Mouse (Mus musculus): ENCODE data around the gene Dip2a.

The Dip2a gene

DNA sequence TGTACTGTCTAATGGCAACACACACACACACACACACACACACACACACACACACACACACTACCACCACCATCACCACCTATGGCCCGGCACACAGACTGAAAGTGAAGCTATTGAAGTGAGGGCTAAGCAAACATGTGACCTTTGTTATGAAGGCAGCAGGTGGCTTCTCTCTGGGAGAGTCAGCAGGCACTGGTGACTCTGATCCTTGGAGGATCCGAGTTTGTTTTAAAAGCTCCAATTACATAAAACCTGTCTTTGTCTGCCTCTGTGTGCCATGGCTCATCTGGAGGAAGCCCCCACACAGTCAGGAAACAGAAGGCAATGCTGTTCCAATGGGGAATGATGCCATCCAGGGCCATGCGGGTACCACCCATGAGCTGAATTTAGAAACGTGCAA, 98.5 kb downstream of the Dip2a start:
- no peak for DNase-seq (ENCODE audit: low spot score in 2 of 2)

DNA sequence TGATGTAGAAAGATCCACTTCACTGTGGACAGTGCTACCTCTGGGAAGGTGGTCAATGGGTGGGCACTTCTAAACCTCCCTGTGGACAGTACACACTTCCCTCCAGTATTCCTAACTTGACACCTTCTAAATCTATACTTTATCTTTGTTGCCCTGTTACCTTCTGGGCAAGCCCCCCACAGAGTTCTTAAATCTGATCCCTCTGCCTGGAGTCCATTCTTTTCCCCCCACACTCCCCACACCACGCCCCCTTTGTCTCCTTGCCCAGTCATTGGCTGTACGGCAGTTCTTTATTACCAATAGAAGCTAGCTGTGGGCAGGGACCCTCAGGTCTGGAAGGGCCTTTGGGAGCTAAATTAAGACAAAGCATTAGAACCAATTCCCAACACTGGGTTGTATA, 100.0 kb downstream of the Dip2a start:
- DNase-seq (ENCODE audit: low spot score in 2 of 2) = no peak

DNA sequence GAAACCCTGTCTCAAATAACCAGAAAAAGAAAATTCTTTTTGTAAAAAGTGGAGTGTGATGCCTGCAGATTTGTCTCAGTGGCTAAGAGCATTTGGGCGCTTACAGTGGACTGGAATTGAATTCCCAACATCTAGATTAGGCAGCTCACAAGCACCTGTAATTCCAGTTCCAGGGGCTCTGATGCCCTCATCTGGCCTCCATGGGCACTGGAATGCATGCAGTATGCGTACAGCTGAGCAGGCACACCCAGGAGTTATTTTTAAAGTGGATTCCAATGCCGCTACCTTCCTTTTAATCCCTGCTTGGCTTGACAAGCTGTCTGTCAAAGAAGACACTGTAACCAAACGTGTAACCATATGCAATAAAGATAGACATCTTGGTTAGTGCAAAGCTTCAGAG, 105.7 kb downstream of the Dip2a start:
- DNase-seq (ENCODE audit: low spot score in 2 of 2) = no peak

DNA sequence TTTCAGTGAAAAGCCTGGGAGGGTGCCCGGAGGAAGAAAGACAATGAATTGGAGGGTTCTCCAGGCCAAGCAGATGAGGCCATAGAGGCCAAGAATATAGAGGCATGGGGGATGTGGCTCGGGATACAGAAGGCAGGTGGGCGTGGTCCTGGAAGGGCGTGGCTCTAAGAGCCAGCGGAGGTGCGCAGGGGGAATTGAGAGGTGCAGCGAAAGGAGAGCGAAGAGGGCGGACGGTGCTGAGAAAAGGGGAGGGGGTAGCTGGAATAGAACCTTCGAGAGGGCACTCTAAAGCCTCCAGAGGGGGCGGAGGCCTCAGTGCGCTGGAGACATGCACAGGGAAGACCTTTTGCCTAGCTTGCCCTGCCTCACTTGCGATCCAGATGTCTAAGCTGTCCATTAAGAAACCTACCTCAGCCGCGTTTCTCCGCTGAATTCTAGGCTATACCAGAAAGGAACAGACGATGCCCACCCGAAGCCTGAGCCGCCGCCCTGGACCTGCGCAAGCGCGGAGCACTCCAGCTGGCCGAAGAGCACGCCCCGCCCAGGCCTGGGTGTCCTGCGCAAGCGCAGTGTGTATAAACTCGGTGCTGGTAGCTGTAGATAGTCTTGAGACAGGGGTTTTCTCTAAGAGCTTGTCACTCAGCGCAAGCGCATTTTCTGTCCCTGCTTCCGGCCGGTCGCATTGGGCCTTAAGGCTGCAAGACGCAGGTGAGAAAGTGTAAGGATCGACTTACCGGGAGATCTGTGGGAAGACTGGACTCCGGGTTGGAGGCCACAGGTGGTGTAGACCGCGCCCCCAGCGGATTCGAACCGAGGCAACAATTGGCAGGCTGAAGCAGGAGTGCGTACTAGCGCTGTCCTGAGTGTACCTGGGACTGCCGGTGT, 107.5 kb downstream of the Dip2a start, which contains the start of gene Prmt2:
TSS of gene Prmt2 (minus strand) at position 525 of the 885 bp plus-strand sequence.
- peak; percentile 86 to 90 for DNase-seq (ENCODE audit: low spot score in 2 of 2)

DNA sequence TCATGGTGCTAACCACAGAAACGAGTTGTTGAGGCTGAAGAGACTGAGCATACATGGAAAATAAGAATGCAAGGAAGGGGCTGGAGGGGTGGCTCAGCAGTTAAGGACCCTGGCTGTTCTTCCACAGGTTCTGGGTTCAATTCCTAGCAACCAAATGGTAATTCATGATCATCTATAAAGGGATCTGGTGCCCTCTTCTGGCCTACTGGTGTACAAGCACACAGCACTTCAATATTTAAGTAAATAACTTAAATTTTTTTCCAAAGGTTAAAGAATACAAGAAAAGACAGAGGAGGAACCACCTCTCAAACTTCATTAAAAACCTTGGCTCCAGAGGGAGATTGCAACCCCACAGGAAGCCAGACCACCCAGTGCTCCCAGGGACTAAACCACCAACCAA, 115.5 kb downstream of the Dip2a start:
- DNase-seq (ENCODE audit: low spot score in 2 of 2) = no peak

DNA sequence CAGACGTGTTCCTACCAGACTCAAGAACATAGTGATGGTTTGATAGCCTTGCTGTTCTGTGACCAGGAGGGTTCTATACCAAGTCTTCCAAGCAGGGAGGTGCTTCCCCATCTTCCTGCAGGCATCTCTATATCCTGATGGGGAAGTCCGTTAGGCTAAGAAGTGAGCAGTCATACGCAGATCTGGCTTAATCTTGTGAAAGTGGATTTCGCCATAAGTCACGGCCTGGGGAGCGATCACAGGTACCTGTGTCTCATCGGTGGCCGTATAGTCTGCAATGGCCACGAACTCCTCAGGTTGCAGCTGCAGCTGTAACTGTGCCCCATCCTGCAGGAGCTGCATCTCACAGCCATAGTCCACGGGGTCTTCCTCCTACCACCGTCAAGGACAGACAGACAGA, 119.1 kb downstream of the Dip2a start:
- DNase-seq (ENCODE audit: low spot score in 2 of 2) = no peak

DNA sequence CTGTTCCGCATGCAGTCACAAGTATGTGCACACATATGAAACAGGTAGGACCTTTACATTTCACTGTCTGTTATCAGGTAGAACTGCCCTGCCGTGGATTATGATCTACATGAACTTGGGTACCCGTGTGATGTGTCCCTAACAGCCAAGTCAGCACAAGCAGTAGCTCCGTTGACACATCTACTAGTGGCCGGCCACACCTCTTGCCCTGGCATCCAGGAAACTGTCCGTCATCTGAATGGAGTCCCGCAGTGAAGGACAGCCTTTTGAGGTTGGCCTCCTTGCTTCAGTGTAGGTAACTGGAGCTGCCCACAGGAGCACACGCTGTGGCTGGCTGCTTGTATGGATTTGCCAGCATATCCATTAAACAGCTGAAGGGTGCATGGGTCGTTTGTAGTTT, 126.9 kb downstream of the Dip2a start:
- DNase-seq (ENCODE audit: low spot score in 2 of 2) = peak in 1 of 2 experiments; percentile 1

DNA sequence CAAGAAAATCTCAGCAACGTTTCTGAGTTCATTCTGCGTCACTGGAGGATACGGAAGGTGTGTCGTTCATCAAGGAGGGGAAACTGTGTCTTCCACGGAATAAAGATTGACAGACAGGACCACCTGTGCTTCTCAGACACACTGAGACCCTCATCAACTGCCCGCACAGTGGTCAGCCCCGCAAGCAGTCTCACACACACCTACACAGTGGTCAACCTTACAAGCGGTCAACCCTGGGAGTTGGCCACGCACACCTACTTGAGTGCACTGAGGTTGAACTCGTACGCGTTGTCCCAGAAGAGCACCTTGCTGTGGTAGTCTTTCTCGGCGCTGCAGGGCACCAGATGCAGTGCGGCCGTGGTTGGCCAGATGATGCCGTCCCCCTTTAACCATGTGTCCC, 128.0 kb downstream of the Dip2a start:
- DNase-seq (ENCODE audit: low spot score in 2 of 2) = peak; percentile 2 to 4

DNA sequence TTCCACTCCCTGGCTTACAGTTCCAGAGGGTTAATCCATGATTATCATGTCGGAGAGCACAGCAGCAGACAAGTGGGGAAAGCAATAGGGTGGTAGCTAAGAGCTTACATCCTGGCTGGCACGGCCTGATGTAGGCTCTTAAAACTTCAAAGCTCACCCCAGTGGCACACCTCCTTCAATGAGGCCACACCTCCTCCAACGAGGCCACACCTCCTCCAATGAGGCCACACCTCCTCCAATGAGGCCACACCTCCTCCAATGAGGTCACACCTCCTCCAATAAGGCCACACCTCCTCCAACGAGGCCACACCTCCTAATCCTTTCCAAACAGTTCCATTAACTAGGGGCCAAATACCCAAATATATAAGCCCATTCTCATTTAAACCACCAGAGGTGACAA, 130.9 kb downstream of the Dip2a start:
- DNase-seq (ENCODE audit: low spot score in 2 of 2) = peak in 1 of 2 experiments; percentile 5

DNA sequence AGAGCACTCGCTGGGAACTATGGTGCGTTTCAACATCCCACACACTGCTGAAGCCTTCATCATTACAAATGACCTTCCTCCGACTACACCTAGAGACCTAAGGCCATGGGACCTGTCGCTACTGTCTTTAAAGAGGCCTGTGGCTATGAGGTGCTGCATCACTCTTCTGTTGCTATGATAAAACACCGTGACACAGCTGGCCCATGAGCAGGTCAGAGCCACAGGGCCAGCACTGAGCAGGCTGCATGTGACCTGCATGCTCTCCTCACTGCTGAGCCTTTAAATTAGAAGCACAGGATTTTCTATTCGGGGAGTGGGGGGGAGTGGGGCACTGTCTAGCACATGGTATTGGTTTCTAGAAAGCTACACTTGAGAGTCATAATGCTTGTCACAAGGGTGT, 133.0 kb downstream of the Dip2a start:
- DNase-seq (ENCODE audit: low spot score in 2 of 2) = no peak

DNA sequence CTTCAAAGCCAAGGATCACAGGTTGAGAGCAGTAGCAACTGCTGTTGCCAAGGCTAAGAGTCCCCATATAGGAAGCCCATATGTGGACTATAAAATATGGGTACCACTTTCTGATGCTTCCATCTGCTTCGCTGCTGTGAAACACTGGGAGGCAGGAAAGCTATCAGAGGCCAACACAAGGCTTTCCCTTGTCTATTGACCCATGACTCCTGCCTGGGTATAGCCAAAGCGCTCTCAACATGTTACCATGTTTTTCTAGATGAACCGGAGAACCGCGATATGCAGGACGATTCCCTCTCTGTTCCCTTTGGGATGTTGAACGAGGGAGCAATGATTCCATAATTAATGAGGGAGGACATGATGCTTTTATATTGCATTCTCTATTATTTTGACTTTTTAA, 134.3 kb downstream of the Dip2a start:
- DNase-seq (ENCODE audit: low spot score in 2 of 2) = no peak

All from frontal cortex, postnatal 10 days (tissue).